Mouse (Mus musculus) liver, embryonic 12.5 days (tissue): Measurements from ENCODE around the gene Lrrc51. TPM values are rescaled to one million over a fixed set of nuclear protein-coding genes. Genes with fewer than 3 reads are reported as not detected.

ENCODE experiments used
- ATAC-seq: fragments of 200-750 bp; cut with Nextera tagmentation; 2 replicates; pipeline ENCODE4 v1.8.0; 2017; ENCODE audit warnings: moderate number of reproducible peaks, mild to moderate bottlenecking, moderate library complexity
- H3K27ac ChIP-seq: fragments of 300-500 bp; sonication (generic); 2 replicates; pipeline ENCODE4 v1.5.1; 2016; ENCODE audit warnings: mild to moderate bottlenecking
- H3K27me3 ChIP-seq: fragments of 300-500 bp; sonication (generic); replicated peaks from 2 replicates; pipeline ENCODE4 v1.6.1; 2016; ENCODE audit warnings: mild to moderate bottlenecking, moderate library complexity
- H3K36me3 ChIP-seq: fragments of 300-500 bp; sonication (generic); 2 replicates; pipeline ENCODE4 v1.6.1; 2016; ENCODE audit warnings: mild to moderate bottlenecking, moderate library complexity
- H3K4me1 ChIP-seq: fragments of 300-500 bp; sonication (generic); 2 replicates; pipeline ENCODE4 v1.6.1; 2016
- H3K4me2 ChIP-seq: fragments of 300-500 bp; sonication (generic); 2 replicates; pipeline ENCODE4 v1.6.1; 2016; ENCODE audit warnings: mild to moderate bottlenecking, moderate library complexity
- H3K4me3 ChIP-seq: fragments of 300-500 bp; sonication (generic); 2 replicates; pipeline ENCODE4 v1.5.1; 2016; ENCODE audit warnings: mild to moderate bottlenecking, moderate library complexity
- H3K9ac ChIP-seq: fragments of 300-500 bp; sonication (generic); 2 replicates; pipeline ENCODE4 v1.6.1; 2016; ENCODE audit warnings: mild to moderate bottlenecking, moderate library complexity
- H3K9me3 ChIP-seq: fragments of 300-500 bp; sonication (generic); replicated peaks from 2 replicates; pipeline ENCODE4 v1.6.1; 2016; ENCODE audit warnings: mild to moderate bottlenecking, moderate library complexity
- WGBS: fragments of 180-500 bp; shearing (Covaris S2); methylation state at CpG from one replicate; pipeline ENCODE4 v1.1.7; 2016; ENCODE audit not compliant: insufficient replicate concordance; 5-methylcytosine and 5-hydroxymethylcytosine counted together
- microRNA-seq: library from miRNA; unstranded; fragments of <30 nt; microRNA quantifications from one replicate; pipeline ENCODE4, GENCODE M21; 2017
- polyA plus RNA-seq: library from polyadenylated mRNA; unstranded; fragments of >200 nt; fragmentation: Nextera tagmentation; extraction: Ambion mirVana; gene quantifications from 2 replicates; pipeline ENCODE4 v1.2.1, GENCODE M21; 2016

Lrrc51 gene
- polyA plus RNA-seq, 1 experiment from 2014 or later: 3.6 TPM

- ATAC-seq: no peak
- Histone ChIP-seq H3K36me3 (no peaks in the 10 kb centered on the region), H3K4me3 (no peak overlapping the region), H3K9me3 (no peaks in the 10 kb centered on the region), H3K9ac (no peak overlapping the region), H3K4me1 (no peaks in the 10 kb centered on the region), H3K4me2 (no peak overlapping the region), H3K27ac (no peak overlapping the region), H3K27me3 (0 out of 2 replicates have a peak, but pooled peaks cover under 1% of the 10 kb centered on the region)
- WGBS: 86% methylated on average over 1 of the region's 1 CpGs
Measured at GRCm38 (mm10) chr7:101875978-101876377, 57.7 kb downstream of the Lrrc51 start.

- no peak overlapping the region for H3K4me3 ChIP-seq
- 0 out of 2 replicates have a peak, but pooled peaks cover 4% of the 10 kb centered on the region for H3K27me3 ChIP-seq
- H3K4me2 ChIP-seq: no peak overlapping the region
- H3K36me3 ChIP-seq: no peaks in the 10 kb centered on the region
- WGBS: 56% methylated on average over 3 of the region's 3 CpGs
- H3K9me3 ChIP-seq: no peaks in the 10 kb centered on the region
- H3K4me1 ChIP-seq: no peaks in the 10 kb centered on the region
- no peak overlapping the region for H3K27ac ChIP-seq
- H3K9ac ChIP-seq: no peak overlapping the region
- no peak for ATAC-seq
Measured at GRCm38 (mm10) chr7:101871296-101871695, 62.4 kb downstream of the Lrrc51 start.

- Histone ChIP-seq H3K27me3 (0 out of 2 replicates have a peak, but pooled peaks cover 4% of the 10 kb centered on the region), H3K27ac (no peak within 1 kb of the TSS), H3K9ac (no peak within 1 kb of the TSS), H3K9me3 (no peaks in the 10 kb centered on the region), H3K36me3 (no peaks in the 10 kb centered on the region), H3K4me3 (no peak within 1 kb of the TSS), H3K4me2 (no peak within 1 kb of the TSS), H3K4me1 (no peaks in the 10 kb centered on the region)
- ATAC-seq: no peak
- 60% methylated on average over 2 of the region's 2 CpGs for WGBS
Measured at GRCm38 (mm10) chr7:101870629-101871028, 63.1 kb downstream of the Lrrc51 start, which contains the start of gene Folr1. TSS of gene Folr1 (minus strand) at chr7:101870788.

- ATAC-seq: no peak
- WGBS: 65% methylated on average over 7 of the region's 7 CpGs
- no peak overlapping the region for H3K9ac ChIP-seq
- H3K27ac ChIP-seq: no peak overlapping the region
- no peak overlapping the region for H3K4me3 ChIP-seq
- no peaks in the 10 kb centered on the region for H3K36me3 ChIP-seq
- no peak overlapping the region for H3K4me2 ChIP-seq
- 0 out of 2 replicates have a peak, but pooled peaks cover 4% of the 10 kb centered on the region for H3K27me3 ChIP-seq
- no peaks in the 10 kb centered on the region for H3K4me1 ChIP-seq
- H3K9me3 ChIP-seq: no peaks in the 10 kb centered on the region
Measured at GRCm38 (mm10) chr7:101869163-101869500, 64.6 kb downstream of the Lrrc51 start.

DNA sequence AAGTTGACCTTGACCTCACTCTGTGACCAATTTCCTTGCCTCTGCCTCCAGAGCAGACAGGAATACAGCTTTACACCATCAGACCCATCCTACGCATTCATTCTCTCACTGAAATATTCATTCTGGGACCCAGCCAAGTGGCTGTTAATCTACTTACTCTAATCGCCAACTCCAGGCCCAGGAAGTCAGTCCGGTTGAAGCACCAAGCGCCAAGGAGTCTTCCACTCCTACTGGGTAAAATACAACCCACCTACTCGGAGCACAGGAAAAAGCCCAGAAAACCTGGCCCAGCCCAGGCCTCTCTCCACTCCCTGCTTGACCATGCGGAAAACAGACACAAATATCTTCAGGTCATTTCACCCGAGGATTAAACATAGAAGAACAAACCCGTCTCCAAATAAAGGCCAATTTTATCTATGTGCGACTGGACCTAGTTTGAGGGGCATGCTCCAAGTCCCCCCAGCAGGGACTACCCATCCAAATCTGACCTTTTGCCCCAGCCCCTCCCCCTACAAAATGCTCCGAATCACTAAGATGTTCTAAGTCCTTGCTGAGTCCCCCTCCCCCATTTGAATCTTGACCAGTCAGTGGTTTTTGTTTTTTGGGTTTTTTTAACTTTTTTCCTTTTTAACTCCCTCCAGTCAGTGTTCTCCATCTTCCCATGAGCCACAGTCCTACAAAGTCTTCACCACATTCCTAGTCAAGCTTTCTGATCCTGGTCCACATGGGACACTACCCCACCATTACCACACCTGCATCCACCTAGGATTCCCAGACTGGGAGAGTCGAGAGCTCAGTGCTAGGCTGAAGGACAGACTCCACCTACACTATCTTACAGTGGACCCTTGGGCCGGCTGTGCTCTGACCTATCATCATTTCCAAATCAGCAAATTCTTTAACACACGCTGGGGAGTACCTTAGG lies 65.2 kb downstream of the Lrrc51 start:
- 64% methylated on average over 13 of the region's 13 CpGs for WGBS
- Histone ChIP-seq H3K4me3 (no peak overlapping the region), H3K27ac (no peak overlapping the region), H3K27me3 (0 out of 2 replicates have a peak, but pooled peaks cover 4% of the 10 kb centered on the region), H3K4me1 (no peaks in the 10 kb centered on the region), H3K9ac (no peak overlapping the region), H3K36me3 (no peaks in the 10 kb centered on the region), H3K9me3 (no peaks in the 10 kb centered on the region), H3K4me2 (no peak overlapping the region)
- no peak for ATAC-seq

- Histone ChIP-seq H3K9ac (no peak overlapping the region), H3K4me2 (no peak overlapping the region), H3K9me3 (no peaks in the 10 kb centered on the region), H3K27ac (no peak overlapping the region), H3K4me1 (no peaks in the 10 kb centered on the region), H3K4me3 (no peak overlapping the region), H3K27me3 (0 out of 2 replicates have a peak, but pooled peaks cover 4% of the 10 kb centered on the region), H3K36me3 (no peaks in the 10 kb centered on the region)
- ATAC-seq: no peak
- 80% methylated on average over 4 of the region's 4 CpGs for WGBS
Measured at GRCm38 (mm10) chr7:101867482-101867881, 66.2 kb downstream of the Lrrc51 start.

- Histone ChIP-seq H3K36me3 (no peaks in the 10 kb centered on the region), H3K4me2 (no peak overlapping the region), H3K4me1 (no peaks in the 10 kb centered on the region), H3K4me3 (no peak overlapping the region), H3K27ac (no peak overlapping the region), H3K9me3 (no peaks in the 10 kb centered on the region), H3K9ac (no peak overlapping the region), H3K27me3 (0 out of 2 replicates have a peak, but pooled peaks cover 4% of the 10 kb centered on the region)
- ATAC-seq: no peak
- 71% methylated on average over 11 of the region's 11 CpGs for WGBS
Measured at GRCm38 (mm10) chr7:101866491-101867265, 67.0 kb downstream of the Lrrc51 start.

GRCm38 (mm10) chr7:101863415-101863814 lies 70.3 kb downstream of the Lrrc51 start, which contains the start of gene Anapc15:
TSS of gene Anapc15 (plus strand) at chr7:101863715.
- Histone ChIP-seq H3K27me3 (no peaks in the 10 kb centered on the region), H3K4me1 (no peaks in the 10 kb centered on the region), H3K9ac (no peak within 1 kb of the TSS), H3K36me3 (no peaks in the 10 kb centered on the region), H3K4me3 (no peak within 1 kb of the TSS), H3K9me3 (no peaks in the 10 kb centered on the region), H3K27ac (no peak within 1 kb of the TSS), H3K4me2 (no peak within 1 kb of the TSS)
- ATAC-seq: no peak
- WGBS: 45% methylated on average over 3 of the region's 3 CpGs

Small RNA genes within 50 kb of the gene (microRNA-seq; reads per million reads assigned to microRNA genes)
- gene Gm22655: not detected

Other genes starting within 250 kb of the Lrrc51 start
- 0.07 and 0.08 TPM in 2 replicates for gene Phox2a, start 115.6 kb downstream of the Lrrc51 start, polyA plus RNA-seq
- 6.9 and 7.4 TPM in 2 replicates for gene Inppl1, start 95.7 kb downstream of the Lrrc51 start, polyA plus RNA-seq
- gene Folr2, start 76.7 kb downstream of the Lrrc51 start, polyA plus RNA-seq: 3.0 and 3.2 TPM in 2 replicates
- 72.0 and 82.2 TPM in 2 replicates for gene Anapc15, start 70.2 kb downstream of the Lrrc51 start, polyA plus RNA-seq
- gene Folr1, start 63.1 kb downstream of the Lrrc51 start, polyA plus RNA-seq: 0.50 and 0.70 TPM in 2 replicates
- gene Lamtor1, start 28.0 kb downstream of the Lrrc51 start, polyA plus RNA-seq: 82.3 and 82.5 TPM in 2 replicates
- gene Tomt, start 27.5 kb downstream of the Lrrc51 start, polyA plus RNA-seq: 0.14 and 0.30 TPM in 2 replicates
- gene Numa1, start 216 bp upstream of the Lrrc51 start, polyA plus RNA-seq: 48.7 and 53.0 TPM in 2 replicates
- 4.5 and 4.9 TPM in 2 replicates for gene Il18bp, start 84.8 kb upstream of the Lrrc51 start, polyA plus RNA-seq
- 12.7 and 13.4 TPM in 2 replicates for gene Rnf121, start 131.6 kb upstream of the Lrrc51 start, polyA plus RNA-seq
- 20.2 and 21.0 TPM in 2 replicates for gene Xndc1, start 131.6 kb upstream of the Lrrc51 start, polyA plus RNA-seq
- gene Xntrpc, start 131.8 kb upstream of the Lrrc51 start, polyA plus RNA-seq: 0.33 and 0.41 TPM in 2 replicates
- not detected in 2 replicates for gene Trpc2, start 149.2 kb upstream of the Lrrc51 start, polyA plus RNA-seq
- 0.12 and 0.42 TPM in 2 replicates for gene Art1, start 167.8 kb upstream of the Lrrc51 start, polyA plus RNA-seq
- 0.18 and 0.36 TPM in 2 replicates for gene Art5, start 175.6 kb upstream of the Lrrc51 start, polyA plus RNA-seq
- gene Chrna10, start 182.9 kb upstream of the Lrrc51 start, polyA plus RNA-seq: not detected in 2 replicates